Mouse (Mus musculus) kidney, adult 2 months (tissue): Measurements from ENCODE around the gene Tmem240.

Experiments used
- CTCF ChIP-seq: fragments of 200-500 bp; conservative IDR thresholded peaks from 2 replicates; pipeline ENCODE4 v1.5.1; 2011; ENCODE audit warnings: low read depth, mild to moderate bottlenecking, control low read depth, low read length, moderate library complexity, mixed read lengths; ENCODE audit not compliant: insufficient read depth, insufficient read length
- POLR2A ChIP-seq: fragments of 200-500 bp; IDR thresholded peaks from one replicate; pipeline ENCODE4 v1.6.1; 2011; ENCODE audit warnings: low read depth, low read length, control low read depth

GRCm38 (mm10) chr4:155734951-155735702 is 527 bp downstream of the Tmem240 start:
- no peak for TF ChIP-seq CTCF
- TF ChIP-seq POLR2A = no peak
